Mouse (Mus musculus) lung, adult 2 months (tissue): ENCODE results near the gene Acap1. TPM values are rescaled to one million over a fixed set of nuclear protein-coding genes. Genes with fewer than 3 reads are reported as not detected.

ENCODE experiments used
- DNase-seq: peaks from one replicate; pipeline ENCODE4 v3.0.0; 2022
- H3K4me1 ChIP-seq: fragments of 200-500 bp; 2 replicates; pipeline ENCODE4 v1.6.1; 2011; ENCODE audit warnings: low read length; ENCODE audit not compliant: control insufficient read depth, insufficient read depth
- H3K4me3 ChIP-seq: fragments of 200-500 bp; replicated peaks from 2 replicates; pipeline ENCODE3; 2011; ENCODE audit warnings: low read depth, mild to moderate bottlenecking, control low read depth, low read length; ENCODE audit errors: extremely low read depth
- CTCF ChIP-seq: fragments of 200-500 bp; IDR thresholded peaks from 2 replicates; pipeline ENCODE4 v1.5.1; 2011; ENCODE audit warnings: mild to moderate bottlenecking, low read length, control low read depth; ENCODE audit not compliant: insufficient read depth
- POLR2A ChIP-seq: fragments of 200-500 bp; IDR thresholded peaks from 2 replicates; pipeline ENCODE4 v1.6.1; 2011; ENCODE audit warnings: low read depth, mild to moderate bottlenecking, control low read depth, low read length, borderline replicate concordance; ENCODE audit errors: extremely low read depth
- WGBS: fragments of 180-500 bp; shearing (Covaris S2); methylation state at CpG from one replicate; pipeline ENCODE4 v1.1.7; 2018; 5-methylcytosine and 5-hydroxymethylcytosine counted together
- polyA plus RNA-seq: library from polyadenylated mRNA; depleted of rRNA; stranded (reverse); fragments of >200 nt; gene quantifications from 2 replicates; pipeline ENCODE4 v1.2.3, GENCODE M21; 2012

Gene Acap1
- polyA plus RNA-seq, 1 experiment, result 14.3 TPM

DNA sequence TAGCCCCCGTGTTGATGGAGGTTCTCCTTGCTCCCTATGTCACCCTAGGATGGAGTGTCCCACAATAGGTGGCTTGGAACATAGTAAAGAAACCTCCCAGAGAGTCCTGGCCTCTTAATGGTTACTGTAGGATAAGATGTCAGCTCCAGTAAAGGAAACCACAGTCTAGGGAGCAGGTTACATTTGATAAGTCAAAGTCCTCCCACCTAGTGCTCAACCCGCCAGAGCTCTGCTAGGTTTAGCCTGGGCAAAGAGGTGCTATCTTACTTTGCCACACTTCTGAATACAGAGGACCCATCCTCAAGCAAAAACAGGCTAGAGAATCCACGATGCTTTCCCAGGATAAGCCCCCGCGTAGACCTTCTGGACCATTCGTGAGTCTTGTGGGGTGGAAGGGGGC is 16.4 kb downstream of the Acap1 start:
- no peak for DNase-seq
- H3K4me3 ChIP-seq, result peak overlapping the region; percentile 25
- WGBS, result 79% methylated on average over 6 of the region's 6 CpGs
- TF ChIP-seq POLR2A, result no peak
- peaks cover 14% of the 10 kb centered on the region for H3K4me1 ChIP-seq

DNA sequence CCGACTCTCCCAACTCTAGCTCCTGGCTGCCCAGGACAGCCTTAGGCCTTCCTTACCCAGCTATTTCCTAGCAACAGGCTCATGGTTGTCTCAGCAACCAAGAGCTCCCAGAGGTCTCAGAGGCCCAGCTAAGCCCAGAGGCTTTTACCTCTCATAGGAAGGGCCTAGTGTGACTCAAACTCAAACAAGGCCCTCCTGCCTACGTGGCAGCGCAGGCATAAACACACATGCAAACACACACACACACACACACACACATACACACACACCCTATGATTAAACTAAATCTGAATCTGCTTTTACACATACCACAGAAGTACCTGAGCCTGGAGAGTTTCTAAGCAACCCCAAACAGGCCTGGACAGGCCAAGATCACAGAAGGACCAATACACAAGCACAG is 16.9 kb downstream of the Acap1 start:
- peaks cover 14% of the 10 kb centered on the region for H3K4me1 ChIP-seq
- 53% methylated on average over 3 of the region's 3 CpGs for WGBS
- TF ChIP-seq CTCF (no peak), POLR2A (no peak)
- H3K4me3 ChIP-seq, result no peak overlapping the region
- no peak for DNase-seq

- no peak for TF ChIP-seq POLR2A
- no peak for TF ChIP-seq CTCF
- DNase-seq, result no peak
- Histone ChIP-seq H3K4me1 (peaks cover 14% of the 10 kb centered on the region), H3K4me3 (peak within 1 kb of the TSS; percentile 11)
- WGBS, result 67% methylated on average over 11 of the region's 11 CpGs
Observed at GRCm38 (mm10) chr11:69877878-69878277, 17.5 kb downstream of the Acap1 start, which contains the start of gene Tmem95. Gene Tmem95 (minus strand): TSS chr11:69878018.

DNA sequence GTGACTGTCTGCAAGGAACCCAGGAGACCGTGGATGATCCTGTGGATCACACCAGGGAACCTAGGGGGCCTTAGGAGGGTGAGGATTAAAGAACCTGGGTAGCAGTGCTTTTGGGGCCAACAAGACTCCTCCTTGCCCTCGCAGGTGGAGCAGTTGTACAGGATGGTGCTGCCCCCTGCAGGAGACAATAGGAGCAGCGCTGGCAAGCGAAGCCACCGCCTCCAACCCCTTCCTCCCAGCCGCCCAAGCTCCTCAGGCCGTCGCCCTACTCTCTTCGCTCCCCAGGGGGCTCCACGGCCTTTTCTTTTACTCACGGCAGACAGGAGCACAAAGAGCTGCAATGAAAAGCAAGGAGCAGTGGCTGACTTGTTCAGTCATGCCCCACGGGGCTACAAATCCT is 18.5 kb downstream of the Acap1 start:
- H3K4me3 ChIP-seq, result peak overlapping the region; percentile 11
- H3K4me1 ChIP-seq, result peaks cover 14% of the 10 kb centered on the region
- 3% methylated on average over 12 of the region's 12 CpGs for WGBS
- peak; percentile 49; the same call in 1 of the 2 replicates for TF ChIP-seq POLR2A
- TF ChIP-seq CTCF, result peak; percentile 77
- DNase-seq, result peak; percentile 87

DNA sequence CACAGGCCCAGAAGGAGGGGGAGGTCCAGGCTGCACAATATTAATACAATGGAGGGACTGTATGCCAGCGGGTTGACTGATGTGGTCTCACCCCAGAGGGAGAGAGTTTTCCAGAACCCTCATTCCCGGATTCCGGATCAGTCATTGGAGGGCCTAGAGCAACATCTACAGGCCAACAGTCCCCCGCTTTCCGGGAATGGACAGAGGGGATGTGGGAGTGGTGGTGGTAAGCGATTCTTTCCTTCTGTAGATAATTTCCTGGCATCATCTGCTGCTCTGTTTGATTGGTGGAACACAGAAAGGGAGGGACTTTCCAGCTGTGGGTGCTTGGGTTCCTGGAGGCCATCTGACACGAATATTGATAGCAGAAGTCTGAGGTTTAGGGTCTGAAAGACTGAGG is 19.2 kb downstream of the Acap1 start:
- TF ChIP-seq POLR2A (peak; percentile 54; the same call in 1 of the 2 replicates), CTCF (0 out of 2 replicates have a peak, but pooled peaks have one; percentile 18)
- Histone ChIP-seq H3K4me3 (no peak overlapping the region), H3K4me1 (peaks cover 11% of the 10 kb centered on the region)
- 11% methylated on average over 7 of the region's 7 CpGs for WGBS
- DNase-seq, result peak; percentile 45

DNA sequence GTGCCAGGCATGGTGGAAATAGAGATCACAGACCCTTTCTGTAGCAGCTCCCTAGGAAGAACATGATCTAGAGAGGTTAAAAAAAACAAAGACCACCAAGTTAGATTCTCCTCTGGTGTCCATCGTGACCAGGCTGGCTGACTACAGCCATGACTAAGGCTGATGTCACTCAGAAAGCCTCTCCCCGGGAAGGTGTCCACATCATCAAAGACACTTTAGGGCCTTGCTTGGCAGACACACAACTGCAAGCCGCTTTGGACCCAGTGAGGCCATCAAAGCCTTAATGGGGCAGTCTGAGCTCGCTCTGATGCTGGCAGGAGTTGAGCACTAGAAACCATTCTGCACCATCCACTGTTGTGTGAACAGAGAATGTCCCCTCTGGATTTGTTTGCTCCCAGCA is 22.9 kb downstream of the Acap1 start:
- WGBS, result 70% methylated on average over 4 of the region's 4 CpGs
- DNase-seq, result no peak
- no peak overlapping the region for H3K4me3 ChIP-seq
- TF ChIP-seq POLR2A, result no peak
- no peak for TF ChIP-seq CTCF
- peaks cover 4% of the 10 kb centered on the region for H3K4me1 ChIP-seq

- 89% methylated on average over 7 of the region's 7 CpGs for WGBS
- Histone ChIP-seq H3K4me3 (no peak overlapping the region), H3K4me1 (peaks cover 4% of the 10 kb centered on the region)
- DNase-seq, result no peak
- TF ChIP-seq POLR2A (no peak), CTCF (no peak)
Observed at GRCm38 (mm10) chr11:69871822-69872221, 23.5 kb downstream of the Acap1 start.

- Histone ChIP-seq H3K4me3 (no peak overlapping the region), H3K4me1 (no peaks in the 10 kb centered on the region)
- DNase-seq, result no peak
- WGBS, result 89% methylated on average over 2 of the region's 2 CpGs
- TF ChIP-seq CTCF (no peak), POLR2A (no peak)
Observed at GRCm38 (mm10) chr11:69870289-69871069, 24.9 kb downstream of the Acap1 start.

DNA sequence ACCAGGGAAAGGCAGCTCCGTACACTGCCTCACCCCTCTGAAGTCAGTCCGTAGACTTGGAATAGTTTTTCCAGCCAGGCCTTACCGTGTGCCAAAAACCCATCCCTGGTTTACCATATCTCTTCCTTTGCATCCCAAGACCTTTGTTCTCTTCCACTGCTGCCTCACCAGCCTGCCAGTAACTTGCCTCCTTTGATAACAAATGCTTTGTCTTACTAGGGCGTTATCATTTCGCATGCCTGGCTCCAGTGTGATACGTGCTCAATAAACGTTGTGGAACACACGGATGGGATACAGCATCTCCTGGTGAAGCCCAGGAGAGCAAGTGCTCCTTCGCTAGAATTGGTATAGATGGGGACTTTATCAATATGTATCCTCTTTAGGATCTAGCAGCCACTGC is 28.0 kb downstream of the Acap1 start:
- no peak overlapping the region for H3K4me3 ChIP-seq
- DNase-seq, result no peak
- H3K4me1 ChIP-seq, result no peaks in the 10 kb centered on the region; the same call in 1 of the 2 replicates
- no peak for TF ChIP-seq POLR2A
- TF ChIP-seq CTCF, result no peak
- 47% methylated on average over 9 of the region's 9 CpGs for WGBS

DNA sequence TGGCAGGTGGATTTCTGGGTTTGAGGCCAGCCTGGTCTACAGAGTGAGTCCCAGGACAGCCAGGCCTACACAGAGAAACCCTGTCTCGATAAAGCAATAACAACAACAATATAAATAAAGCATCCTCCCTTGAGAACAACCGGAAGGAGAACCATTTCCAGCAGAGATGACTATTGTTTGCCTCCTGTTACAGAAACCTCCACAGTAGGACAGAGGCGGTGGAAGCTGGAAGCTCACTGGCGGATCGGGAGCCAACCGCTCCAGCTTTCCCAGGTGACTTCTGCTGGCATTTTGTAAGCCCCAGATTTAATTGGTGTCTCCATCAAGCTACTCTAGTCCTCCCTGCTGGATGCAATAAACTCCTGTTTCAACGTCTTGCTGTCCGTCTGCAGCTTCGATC is 29.8 kb downstream of the Acap1 start:
- 63% methylated on average over 9 of the region's 9 CpGs for WGBS
- Histone ChIP-seq H3K4me3 (no peak overlapping the region), H3K4me1 (no peaks in the 10 kb centered on the region; the same call in 1 of the 2 replicates)
- no peak for DNase-seq
- no peak for TF ChIP-seq CTCF
- no peak; the same call in 1 of the 2 replicates for TF ChIP-seq POLR2A
